Mouse (Mus musculus) adipocyte (in vitro differentiated cells): ENCODE measurements around the gene Tns4.

Source experiments
- DNase-seq: peaks from one replicate; pipeline ENCODE4 v3.0.0-alpha.2; 2016; ENCODE audit warnings: low spot score

Tns4 gene

DNA sequence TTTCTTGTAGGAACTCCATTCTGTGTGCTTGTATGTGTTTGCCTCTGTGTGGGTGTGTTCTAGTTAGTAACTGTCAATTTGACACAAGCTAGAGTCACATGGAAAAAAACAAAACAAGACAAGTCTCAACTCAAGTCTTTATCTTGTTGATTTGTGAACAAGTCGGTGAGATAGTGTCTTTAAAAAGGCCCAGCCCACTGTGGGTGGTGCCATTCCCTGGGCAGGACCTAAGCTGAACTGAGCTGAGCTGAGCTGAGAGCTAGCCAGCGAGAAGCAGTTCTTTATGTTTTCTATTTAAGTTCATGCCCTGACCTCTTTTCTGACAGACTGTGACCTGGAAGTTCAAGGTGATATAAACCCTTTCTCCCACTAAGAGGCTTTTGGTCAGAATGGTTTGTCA, 2.6 kb upstream of the Tns4 start:
- no peak for DNase-seq

DNA sequence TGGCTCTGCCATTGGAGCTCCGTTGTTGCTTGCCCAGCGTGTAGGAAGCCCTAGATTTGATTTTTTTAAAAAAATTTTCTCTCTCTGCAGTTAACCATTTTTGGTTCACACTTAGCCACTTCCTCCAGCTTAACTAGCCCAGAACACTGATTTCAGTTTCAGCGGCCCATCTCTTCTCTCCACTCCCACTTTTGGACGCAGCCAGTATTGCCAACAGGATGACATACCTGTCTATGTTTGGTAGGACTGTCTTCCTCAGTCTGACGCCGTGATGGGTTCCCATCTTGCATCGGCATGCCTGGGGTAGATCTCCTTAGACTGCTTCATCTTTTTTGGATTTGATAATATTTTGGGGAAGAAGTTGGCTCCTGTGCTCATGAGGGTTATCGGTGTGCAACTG, 1.3 kb upstream of the Tns4 start:
- DNase-seq: no peak

DNA sequence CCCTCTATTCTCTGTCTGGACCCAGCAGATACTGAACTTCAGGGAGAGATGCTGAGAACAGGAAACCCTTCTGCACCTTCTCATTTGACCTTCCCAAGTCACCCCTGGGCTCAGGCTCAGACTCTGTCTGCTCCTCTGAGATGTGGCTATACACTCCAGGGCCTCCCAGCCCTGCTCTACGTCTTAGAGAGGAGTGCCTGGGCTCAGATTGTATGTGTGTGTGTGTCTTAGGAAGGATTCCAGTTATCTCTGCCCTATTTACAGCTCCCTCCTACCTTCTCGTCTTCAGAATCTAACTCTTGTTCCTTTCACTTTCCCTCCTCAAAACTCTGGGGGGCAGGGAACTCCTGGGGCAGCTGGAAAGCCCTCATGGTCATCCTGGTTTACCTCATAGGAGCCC, 620 bp downstream of the Tns4 start:
- no peak for DNase-seq

GRCm38 (mm10) chr11:99084366-99084765, 4.7 kb downstream of the Tns4 start:
- no peak for DNase-seq

- DNase-seq: peak; percentile 81
Measured at GRCm38 (mm10) chr11:99083516-99083915, 5.6 kb downstream of the Tns4 start.

GRCm38 (mm10) chr11:99082098-99082497, 7.0 kb downstream of the Tns4 start:
- DNase-seq: peak; percentile 79

DNA sequence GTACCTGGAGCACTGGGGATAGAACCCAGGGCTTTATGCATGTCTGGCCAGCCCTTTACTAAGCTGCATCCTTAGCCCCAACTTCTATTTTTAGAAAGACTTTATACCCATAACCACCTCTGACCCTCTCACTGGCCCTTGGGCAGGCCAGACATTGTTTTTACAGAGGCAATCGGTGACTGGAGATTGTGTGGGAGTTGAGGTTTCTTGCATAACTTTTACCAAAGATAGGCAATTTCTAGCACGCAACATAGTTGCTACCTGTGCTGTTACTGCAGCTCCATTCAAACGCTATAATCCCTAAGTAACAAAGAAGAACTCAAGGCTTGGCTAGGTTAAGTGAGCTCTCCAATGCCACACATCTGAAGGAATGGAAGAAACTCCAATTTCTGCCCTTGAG, 7.5 kb downstream of the Tns4 start:
- DNase-seq: peak; percentile 76

GRCm38 (mm10) chr11:99080902-99081543, 8.1 kb downstream of the Tns4 start:
- peak; percentile 61 for DNase-seq

- DNase-seq: no peak
Measured at GRCm38 (mm10) chr11:99077869-99078268, 11.2 kb downstream of the Tns4 start.

DNA sequence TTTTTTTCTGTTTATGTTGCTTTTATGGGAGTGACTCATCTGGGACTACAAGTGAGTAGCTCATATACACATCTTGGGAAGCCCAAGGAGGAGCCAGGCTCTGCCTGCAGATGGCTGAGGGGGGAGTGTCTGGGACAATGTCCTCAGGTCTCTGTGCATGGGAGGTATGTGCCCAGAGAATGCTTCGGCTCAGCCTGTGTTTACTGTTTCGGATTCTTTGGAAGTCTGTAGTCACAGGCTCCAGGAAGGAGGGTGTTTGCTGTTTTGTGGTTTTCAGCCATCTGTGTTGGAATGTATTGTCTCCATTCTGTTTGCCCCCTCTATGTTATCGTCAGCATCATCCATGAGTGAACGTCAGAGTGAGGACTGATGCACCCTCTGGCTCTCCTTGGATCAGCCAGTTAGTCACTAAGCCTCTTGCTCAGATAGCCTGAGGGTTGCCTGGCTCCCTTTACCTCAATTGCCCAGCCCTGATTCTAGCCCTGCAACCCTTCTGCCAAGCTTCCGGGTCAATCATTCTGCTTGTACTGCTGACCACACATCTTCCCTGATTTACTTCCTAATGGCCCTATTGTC, 12.3 kb downstream of the Tns4 start:
- DNase-seq: peak; percentile 48

- DNase-seq: no peak
Measured at GRCm38 (mm10) chr11:99073781-99074180, 15.3 kb downstream of the Tns4 start.

DNA sequence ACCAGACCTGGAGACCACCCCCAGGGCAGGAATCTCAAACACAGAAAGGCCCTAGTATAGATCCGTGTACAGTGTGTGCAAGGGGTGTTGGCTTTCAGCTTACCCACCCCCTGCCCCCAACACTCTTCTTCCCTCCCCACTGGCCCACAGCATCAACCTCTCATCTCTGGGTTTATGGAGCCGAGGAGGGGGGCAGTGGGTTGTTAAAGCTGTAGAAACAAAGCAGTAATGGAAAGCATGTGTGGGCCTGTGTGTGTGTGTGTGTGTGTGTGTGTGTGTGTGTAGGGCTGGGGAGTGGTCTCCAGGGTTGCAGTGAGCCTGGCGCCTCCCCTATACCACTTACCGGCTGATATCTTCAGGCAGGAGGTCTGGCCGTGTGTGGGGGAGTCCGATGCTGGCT, 17.2 kb downstream of the Tns4 start:
- no peak for DNase-seq

DNA sequence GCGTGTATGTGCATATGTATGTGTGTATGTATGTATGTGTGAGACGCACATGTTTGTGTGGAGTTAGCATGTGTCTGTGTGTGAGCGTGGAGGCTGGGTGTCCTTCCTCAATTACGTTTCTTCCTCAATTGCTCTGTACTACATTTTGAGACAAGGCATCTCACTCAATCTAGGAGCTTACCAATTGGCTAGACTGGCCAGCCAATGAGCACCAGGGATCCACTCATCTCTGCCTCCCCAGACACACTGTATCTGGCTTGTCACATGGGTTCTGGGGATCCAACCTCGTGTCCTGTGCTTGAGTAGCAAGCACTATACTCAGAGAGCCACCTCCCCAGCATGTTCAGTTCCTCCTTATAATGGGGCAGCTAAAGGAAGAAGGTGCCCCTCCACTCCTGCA, 20.7 kb downstream of the Tns4 start:
- no peak for DNase-seq

DNA sequence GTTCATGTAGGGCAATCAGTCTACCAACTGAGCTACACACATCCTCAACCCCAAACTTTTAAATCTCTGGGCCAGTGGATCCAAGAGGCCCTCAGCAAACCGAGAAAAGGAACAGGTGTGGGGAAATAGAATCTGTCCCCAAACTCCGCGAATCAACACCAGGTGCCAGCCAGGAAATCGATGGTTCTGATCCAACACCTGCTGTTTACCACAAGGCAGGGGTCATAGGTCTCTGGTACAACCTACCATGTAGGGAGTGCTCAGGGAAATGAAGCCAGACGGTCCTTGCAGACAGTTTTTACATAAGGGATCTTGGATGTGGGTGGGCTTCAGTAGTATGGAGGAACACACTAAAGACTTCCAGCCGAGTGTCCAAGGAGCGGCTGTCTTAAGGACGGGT, 21.5 kb downstream of the Tns4 start:
- no peak for DNase-seq

DNA sequence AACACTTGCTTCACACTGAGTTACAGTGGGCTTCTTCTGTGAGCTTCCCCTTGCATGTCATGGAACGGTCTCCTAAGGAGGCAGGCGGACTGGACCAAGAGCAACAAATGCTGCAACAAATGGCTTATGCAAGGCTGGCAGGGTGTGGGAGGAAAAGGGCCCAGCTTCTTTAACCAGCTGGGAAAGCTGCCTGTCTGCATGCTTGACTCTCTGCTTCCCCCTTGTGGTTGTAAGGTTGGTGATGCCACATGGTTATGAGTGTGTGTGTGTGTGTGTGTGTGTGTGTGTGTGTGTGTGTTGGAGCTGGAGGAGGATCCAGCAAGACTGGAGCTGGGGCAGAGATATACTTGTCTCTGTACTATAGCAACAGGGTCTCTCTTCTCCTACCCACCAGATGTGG, 23.1 kb downstream of the Tns4 start:
- peak; percentile 99 for DNase-seq

GRCm38 (mm10) chr11:99065353-99065752, 23.8 kb downstream of the Tns4 start:
- no peak for DNase-seq

DNA sequence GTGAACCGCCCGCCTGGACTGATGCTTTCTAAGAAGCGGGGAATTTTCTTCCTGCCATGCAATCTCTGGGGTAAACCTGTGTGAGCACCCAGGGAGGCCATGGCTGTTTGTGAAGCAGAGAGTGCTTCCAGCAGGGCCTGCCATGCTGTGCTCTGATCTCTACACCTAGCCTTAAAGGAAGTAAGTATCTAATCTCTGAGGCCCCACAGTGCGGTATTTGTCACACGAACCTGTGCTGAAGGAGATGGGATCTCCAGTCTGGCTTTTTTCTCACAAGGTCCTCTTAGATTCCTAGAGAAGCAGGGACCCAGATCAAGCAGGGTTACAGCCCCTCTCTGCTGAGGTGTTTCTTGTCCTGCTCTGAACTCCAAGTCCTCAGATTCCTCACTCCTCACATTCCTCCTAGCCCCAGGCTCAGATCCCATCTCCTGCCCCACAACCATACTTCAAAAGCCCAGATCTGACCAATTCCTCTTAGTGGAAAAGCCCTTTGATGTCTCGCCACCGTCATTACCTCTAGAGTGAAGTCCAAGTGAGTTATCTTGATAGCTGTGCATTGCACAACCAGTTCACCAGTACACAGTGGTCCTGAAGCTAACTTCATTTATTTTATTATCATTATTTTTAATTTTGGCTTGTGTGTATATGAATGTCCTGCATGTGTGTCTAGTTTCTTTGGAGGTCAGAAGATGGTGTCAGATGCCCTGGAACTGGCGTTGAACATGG, 25.5 kb downstream of the Tns4 start:
- DNase-seq: no peak

- no peak for DNase-seq
Measured at GRCm38 (mm10) chr11:99062661-99063060, 26.4 kb downstream of the Tns4 start.

DNA sequence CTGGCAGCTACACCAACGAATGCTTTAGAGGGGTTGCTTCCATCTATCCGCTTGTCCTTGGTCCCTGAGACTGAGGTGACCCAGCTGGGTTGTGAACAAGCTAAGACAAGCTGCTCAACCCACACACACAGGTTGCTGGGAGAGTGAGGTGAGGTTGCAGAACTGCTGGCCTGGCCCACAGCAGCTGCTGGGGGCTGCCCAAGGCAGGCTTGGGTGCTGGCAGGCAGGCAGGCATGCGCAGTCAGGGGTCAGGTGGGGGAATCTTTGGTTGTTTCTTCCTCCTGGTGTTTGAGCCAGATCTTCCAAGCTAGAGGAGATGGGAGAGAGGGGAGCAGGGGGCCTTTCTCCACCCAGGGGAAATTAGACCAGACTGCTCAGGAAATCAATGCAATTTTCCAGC, 28.7 kb downstream of the Tns4 start:
- no peak for DNase-seq

DNA sequence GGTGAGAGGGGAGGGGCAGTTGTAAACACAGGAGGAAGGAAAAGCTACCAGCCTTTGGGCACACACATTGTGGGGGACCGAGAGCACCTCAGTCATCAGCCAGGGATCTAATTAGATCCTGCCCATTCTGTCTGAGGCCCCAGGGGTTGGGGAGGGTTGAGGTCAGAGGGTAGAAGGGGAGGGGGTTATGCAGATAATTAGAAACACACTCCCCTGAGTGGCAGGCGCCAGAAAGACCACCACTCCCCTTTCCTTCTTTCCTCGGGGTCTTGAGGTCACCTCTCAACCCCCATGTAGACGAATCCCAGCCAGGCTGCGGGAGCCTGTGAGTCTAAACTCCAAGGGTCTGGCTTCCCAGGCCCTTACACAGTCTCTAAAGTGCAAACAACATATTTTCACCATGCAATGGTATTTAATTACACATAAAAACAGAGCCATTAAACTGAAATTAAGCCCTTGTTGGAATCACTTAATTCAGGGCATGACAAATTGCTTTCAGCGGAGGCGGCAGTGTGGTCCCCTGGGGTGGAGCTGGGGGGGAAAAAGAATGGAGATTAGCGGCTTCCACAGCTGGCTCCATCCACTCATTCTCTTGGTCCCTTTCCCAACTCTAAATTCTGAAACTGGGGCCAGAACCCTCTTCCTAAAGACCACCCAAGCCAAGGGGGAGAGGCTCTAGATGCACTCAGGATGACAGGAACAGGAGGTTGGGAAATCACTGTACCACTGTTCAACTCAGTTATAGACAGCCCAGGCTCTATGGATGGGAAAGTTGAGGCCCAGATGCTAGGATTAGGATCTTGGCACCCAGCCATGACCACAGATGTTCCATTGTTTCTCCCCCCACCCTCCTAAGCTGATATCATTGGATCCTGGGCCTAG, 33.3 kb downstream of the Tns4 start:
- peak; percentile 64 for DNase-seq

GRCm38 (mm10) chr11:99055143-99055542, 34.0 kb downstream of the Tns4 start:
- peak; percentile 98 for DNase-seq

- DNase-seq: no peak
Measured at GRCm38 (mm10) chr11:99047643-99048042, 41.5 kb downstream of the Tns4 start.

GRCm38 (mm10) chr11:99047120-99047519, 42.0 kb downstream of the Tns4 start:
- peak; percentile 100 for DNase-seq
